Mouse (Mus musculus) spleen, adult 2 months (tissue): Measurements from ENCODE around the gene Cd79a.

ENCODE experiments used
- CTCF ChIP-seq: fragments of 200-500 bp; IDR thresholded peaks from 2 replicates; pipeline ENCODE4 v1.5.1; 2011; ENCODE audit warnings: mild to moderate bottlenecking, inconsistent platforms; ENCODE audit not compliant: insufficient read depth, insufficient read length, insufficient replicate concordance; ENCODE audit errors: extremely low read depth
- POLR2A ChIP-seq: fragments of 200-500 bp; IDR thresholded peaks from 2 replicates; pipeline ENCODE4 v1.6.1; 2011; ENCODE audit warnings: low read depth, low read length, inconsistent platforms

DNA sequence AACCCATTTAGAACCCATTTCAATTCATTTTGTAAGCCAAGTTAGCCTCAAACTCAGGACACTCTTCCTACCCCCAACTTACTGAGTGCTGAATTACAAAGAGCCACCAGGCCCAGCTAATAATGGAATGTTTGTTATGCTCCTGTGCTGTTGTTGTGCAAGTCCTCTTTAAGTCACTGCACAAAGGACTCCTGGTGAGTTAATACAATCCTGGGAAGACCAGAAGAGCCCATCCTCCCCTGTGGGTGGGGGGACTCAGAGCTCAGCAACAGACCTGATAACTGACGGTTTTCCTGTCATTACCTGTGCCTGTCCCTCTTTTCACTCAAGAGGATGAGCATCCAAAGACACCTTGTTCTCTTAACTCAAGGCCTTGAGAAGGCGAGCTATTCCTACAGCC is 17.6 kb upstream of the Cd79a start:
- TF ChIP-seq CTCF (no peak), POLR2A (no peak)
